Mouse (Mus musculus): Measurements from ENCODE around the gene Erbb4.
"Not testable (repeated sequence)": the region's sequence is repeated elsewhere in the genome, so short reads cannot be mapped to it uniquely, and the experiment has no call there.

Erbb4 gene

DNA sequence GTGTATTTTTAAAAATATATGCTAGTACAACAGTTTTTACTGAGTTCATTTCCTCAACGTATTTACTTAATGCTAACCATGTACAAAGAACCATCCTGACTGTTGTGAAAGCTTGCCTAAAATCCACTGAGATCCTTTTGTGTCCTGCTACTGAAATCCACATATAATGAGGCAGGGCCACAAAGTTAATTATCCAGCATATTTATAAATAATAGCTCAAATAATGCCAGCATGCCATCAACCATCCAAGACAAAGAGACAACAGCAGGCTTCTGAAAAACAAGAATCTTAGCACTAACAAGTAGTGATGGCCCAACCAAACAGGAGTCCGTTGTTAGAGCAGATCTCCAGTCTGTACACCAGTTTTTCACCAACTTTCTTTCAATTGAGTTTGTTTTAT is 215.8 kb downstream of the Erbb4 start:
- POLR2A ChIA-PET, result no interaction called here
- CTCF ChIA-PET, result no interaction called here

DNA sequence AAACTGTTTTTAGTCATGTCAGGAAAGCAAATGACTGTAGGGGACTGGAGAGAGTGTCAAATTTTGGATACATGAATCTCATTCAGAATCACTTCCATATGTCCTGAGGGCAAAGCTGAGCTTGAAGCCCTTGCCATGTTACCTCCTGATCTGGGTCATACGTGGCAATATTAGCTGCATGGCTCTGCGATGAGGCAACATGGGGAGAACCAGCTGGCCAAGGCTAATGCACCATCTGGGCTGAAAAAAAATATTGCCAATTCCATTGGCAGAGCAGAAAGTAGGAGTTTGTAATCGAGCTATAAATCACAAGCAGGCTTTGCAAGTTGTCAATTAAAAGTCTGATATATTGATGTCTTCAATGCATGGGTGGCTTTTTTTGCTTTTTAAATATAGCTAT is 221.0 kb downstream of the Erbb4 start:
- ChIA-PET CTCF (no interaction called here), POLR2A (no interaction called here)

DNA sequence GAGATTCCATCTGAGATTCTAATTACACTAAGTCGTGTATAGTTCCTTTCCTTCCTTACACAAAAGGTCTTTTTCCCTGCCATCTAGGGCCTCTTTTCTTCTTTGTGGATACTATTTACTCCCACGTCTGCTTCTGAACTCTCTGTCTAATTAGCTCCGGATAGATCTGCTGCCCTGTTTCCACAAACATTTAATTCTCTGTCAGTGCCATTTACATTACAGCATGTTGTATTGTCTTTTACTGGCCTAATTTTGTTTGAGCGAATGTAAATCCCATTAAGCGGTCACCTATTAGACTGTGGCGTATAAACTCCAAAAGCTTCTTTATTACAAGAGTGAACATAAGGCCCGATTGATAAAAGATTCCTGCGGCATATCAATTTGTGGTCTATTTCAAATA is 232.9 kb downstream of the Erbb4 start:
- CTCF ChIA-PET, result no interaction called here
- POLR2A ChIA-PET, result no interaction called here

DNA sequence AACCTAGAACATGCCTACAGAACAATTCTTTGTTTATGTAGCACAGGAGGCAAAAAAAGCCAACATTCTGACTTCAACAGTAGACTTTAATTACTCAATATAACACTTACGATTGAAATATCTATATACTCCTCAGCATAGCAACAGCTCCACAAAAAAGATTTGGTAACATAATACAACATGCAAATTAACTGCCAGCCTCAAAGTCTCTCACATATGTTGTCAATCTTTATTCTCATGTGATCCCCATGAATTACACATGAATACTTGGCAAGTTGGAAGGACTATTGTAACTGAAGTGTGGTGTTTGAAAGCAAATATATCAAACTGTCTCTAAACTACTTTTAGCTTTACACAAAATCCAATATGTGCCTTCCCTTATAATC is 234.2 kb downstream of the Erbb4 start:
- ChIA-PET POLR2A (no interaction called here), CTCF (interaction anchor here in 1 of 4 experiments (0.6 kb wide), 1 partner anchor 368 kb away, joined by 3 read pairs; no protein-coding TSS in a partner anchor)

DNA sequence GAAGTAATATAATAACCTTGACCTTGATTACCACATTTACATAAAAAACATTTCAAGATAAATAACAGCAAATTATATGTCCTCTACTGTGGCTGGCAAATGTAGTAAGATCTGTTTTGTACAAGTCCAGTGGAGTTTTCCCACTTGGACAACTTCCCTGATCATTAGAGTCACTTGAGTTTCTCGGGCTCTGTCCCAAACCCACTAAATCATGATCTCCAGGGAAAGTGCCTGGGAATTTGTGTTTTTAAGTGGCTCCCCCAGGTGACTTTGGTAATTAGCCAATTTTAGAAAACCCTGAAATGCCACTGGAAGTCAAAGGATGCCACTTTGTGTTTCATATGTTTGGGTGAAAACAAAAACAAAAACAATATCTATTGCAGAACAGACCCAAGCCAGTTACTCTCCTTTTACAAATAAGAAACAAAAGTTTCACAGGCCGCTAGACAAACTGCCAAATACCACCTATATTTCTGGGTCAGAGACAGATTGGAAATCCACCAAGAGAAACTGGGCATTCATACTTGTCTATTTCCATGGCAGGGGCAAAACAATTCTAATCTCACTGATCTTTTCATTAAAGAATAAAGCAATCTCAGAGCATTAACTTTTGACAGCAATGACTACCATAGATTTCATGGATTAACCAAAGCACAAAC is 234.8 kb downstream of the Erbb4 start:
- POLR2A ChIA-PET, result no interaction called here
- CTCF ChIA-PET, result no interaction called here

DNA sequence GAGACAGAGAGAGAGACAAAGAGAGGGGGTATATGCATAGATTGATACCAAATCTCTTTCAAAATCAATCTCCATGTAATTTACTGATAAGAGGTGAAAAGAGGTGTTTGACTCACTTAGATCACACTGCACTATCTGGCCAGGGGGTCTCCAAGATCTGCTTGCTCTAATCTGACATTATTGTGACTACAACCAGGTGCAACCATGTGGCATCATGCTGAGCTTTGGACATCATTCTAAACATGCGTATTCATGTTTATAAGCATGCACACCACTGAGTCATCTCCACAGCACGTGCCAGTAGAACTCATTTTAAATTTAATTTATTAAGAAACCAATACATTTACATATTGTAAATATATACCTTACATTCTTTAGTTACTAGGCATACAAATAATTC is 247.5 kb downstream of the Erbb4 start:
- POLR2A ChIA-PET, result no interaction called here
- CTCF ChIA-PET, result no interaction called here

DNA sequence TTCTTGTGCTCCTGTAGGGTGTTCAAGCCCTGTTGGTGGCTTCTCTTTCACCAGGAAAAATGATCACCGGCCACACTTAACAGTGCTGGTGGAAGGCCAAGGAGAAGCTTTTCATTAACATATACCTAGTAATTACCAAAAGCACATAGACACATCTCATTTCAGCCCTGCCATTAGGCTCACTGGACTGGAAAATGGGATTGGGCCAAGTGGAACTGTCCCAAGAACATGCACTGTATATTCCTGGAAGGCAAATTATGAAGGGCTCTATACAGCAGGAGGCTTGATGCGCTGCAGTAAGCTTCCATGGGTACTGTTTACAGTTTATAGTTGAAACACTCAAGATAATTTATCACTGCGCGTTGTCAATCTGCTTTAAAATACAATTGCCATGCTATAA is 248.4 kb downstream of the Erbb4 start:
- POLR2A ChIA-PET, result no interaction called here
- CTCF ChIA-PET, result no interaction called here

DNA sequence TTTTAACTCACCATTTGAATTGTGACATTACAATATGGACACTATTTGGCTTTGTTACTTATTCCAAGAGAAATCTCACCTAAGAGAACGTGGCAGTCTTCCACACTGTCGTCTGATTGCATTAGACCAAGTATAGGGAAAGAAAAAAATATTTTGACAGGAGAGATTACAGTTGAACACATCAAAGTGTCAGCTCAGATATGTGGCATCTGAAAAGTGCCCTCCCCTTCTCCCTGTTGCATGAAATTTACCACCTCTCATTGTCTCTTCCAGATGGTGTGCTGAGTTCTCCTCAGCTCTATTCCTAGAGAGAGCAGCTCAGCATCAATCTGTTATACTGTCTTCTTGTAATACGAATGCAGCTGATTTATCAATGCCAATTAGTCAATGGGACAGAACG is 268.5 kb downstream of the Erbb4 start:
- ChIA-PET POLR2A (no interaction called here), CTCF (no interaction called here)

DNA sequence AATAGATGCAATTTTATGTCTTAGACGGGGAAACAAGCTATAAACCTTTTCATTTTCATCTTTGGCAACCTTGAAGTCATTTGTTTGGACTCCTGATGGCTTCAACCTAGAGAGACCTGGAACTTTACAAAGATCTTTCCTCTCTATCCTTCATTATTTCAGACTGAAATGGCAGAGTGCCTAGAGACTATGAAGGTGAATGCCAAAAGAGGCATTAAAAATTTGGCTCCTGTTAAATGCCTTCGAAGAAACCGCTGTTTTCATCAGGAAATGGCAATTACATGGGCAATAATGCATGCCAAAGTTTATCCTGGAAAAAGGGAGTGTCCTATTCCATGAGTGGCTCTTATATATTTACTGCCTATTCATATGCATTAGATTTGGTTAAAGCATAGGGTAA is 273.2 kb downstream of the Erbb4 start:
- POLR2A ChIA-PET, result no interaction called here
- CTCF ChIA-PET, result interaction anchor here in 1 of 4 experiments (0.5 kb wide), 1 partner anchor 267 kb away, joined by 3 read pairs; no protein-coding TSS in a partner anchor

DNA sequence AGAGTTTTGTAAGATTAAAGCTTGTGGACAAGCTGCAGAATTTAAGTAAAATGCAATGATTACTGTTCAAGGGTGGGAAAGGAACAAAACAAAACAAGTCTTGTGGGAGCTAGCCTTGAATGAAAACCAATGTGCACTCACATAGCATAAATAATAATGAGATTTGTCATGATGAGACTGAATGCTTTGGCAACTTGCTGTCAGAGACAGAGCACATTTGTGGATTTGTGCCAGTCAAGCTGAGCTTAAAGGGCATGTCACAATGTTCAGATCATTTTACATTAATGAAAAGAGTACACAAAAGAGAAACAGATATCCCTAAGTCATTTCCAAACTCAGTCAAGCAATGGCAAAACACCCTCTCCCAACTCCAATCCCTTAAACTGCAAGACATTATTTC is 275.8 kb downstream of the Erbb4 start:
- CTCF ChIA-PET, result no interaction called here
- POLR2A ChIA-PET, result interaction anchor here in 1 of 4 experiments (0.6 kb wide), 1 partner anchor 616 kb away, joined by 4 read pairs; no protein-coding TSS in a partner anchor

DNA sequence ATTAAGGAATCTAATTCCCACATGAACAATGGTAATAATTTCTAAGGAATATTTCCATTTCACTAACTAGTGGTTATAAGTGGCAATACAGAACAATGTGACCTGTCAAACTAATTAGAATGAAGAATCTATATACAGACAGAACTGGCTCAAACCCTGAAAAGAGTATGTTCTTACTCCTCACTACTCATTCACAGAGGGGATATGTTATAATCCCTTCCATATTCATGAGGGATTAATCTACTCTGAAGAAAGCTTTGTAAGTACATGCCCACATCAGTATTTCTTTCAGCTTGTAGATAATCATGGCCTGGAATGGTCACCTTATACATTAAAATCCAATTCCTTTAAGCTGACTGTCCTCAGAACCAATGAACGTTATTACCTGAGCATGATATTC is 276.3 kb downstream of the Erbb4 start:
- CTCF ChIA-PET, result no interaction called here
- POLR2A ChIA-PET, result no interaction called here

DNA sequence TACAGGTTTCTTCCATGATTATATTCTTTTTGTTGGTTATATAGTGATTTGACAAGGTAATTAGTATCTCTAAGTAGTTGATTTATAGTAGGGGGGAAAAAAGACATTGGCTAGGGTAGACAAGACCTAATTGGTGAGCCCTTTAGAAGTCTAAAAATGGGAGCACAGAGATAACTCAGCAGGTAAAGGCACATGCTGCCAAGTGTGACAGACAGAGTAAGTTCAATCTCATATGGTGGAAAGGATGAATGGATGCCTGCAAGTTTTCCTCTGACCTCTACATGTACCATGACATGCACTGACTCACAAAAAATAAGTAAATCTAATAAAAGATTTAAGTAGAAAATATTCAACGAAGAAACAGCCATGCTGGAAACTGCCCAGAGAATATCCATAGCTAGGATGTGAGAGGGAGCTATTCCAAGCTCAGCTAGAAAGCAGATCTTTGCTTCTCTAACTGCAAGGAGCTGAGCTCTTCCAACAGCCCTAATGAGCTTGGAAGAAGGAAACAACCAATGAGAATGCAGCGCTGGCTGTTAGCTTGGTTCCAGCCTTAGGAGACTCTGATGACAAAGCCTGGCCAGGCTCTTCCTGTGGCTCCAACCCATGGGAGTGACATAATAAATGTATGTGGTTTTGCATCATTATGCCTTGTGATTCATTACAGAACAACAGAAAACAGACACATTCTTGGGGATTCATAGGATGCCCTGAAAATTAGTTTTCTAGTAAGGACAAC is 277.2 kb downstream of the Erbb4 start:
- CTCF ChIA-PET, result interaction anchor here in 1 of 4 experiments (0.6 kb wide), 1 partner anchor 46 kb away, joined by 3 read pairs; no protein-coding TSS in a partner anchor
- POLR2A ChIA-PET, result no interaction called here

DNA sequence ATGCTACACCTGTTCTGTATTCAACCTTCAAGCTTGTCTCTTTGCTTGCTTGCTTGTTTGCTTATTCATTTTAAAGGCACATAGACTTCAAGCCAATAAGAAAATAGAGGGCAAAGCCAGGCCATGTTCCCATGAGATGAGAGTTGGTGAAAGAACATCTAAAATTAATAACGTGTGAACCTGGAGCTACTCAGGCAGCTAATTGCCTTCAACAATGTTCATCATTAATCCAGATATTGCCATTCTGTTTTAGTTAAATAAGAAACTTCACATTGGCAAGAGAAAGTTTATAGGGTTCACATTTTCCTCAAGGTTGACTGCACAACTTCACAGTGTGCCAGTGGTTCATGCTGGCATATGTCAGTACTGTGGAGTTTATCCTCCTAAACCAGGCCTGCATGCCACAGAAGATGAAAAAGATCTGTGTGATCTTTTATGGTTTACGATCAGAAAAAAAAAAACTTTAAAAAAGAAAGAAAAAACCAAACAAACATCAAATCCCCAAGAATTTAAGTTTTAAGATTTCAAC is 284.7 kb downstream of the Erbb4 start:
- POLR2A ChIA-PET, result no interaction called here

DNA sequence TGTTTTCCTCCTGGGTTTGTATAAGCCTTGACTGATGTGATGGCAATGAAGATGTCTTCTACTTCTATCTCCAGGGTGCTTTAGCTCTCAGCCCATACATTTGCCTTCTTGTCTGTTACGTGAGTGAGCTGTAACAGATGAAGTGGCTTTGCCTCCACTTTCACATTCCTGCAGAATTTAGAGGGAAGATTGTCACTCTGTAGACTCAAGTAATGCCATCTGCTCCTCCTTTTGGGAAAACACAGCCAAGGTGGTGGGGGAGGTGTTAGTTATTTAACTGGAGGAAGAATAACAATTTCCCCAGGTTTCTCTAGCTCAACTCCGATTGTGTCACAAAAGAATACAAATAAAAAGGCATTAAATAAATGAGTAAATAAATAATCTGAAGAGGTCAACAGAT is 301.1 kb downstream of the Erbb4 start:
- ChIA-PET POLR2A (no interaction called here), CTCF (no interaction called here)

More for the DNA sequence above, 284.7 kb downstream of the Erbb4 start:
- CTCF ChIA-PET, result no interaction called here

DNA sequence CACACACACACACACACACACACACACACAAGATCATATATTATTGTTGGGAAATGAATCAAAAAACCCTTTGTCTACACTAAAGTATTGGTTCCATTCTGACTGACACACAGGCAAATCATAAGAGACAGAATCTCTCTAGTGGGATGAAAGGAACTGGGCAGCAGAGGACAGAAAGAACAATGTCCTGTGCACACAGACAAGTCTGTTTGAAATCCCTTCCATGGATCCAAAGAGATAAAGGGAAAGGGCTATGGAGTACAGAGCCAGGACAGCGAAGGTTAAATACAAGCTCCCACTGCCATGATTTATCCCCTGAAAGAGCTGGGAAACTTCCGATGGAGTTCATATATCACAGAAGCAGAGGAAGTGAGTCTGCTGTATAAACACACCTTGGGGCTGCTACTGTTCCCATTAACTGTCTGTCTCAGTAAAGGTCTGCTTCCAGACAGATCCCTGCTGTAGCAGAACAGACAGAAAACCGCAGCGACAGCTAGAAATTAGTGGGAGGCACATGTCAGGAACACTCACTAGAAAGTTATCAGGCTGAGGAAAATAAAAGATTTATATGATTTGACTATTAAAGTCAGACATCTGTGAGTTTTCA is 320.3 kb downstream of the Erbb4 start:
- ChIA-PET POLR2A (no interaction called here), CTCF (no interaction called here)

DNA sequence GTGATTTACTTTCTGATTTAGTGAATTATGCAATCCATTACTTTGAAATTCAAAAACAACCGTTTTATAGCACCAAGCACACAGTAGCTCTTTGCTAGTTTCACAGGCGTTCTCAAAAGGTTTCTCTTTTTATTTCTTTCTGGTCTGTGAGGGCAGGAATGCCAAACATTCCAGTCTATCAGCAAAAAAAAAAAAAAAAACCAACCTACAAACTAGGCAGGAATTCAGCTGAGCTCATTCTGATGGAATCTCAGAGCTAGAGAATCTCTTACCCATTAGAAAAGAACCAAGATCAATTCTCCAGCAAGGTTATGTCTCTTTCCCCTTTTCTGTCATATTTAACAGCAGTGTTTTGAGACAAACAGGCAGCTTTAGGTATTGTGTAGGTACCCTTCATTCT is 327.2 kb downstream of the Erbb4 start:
- ChIA-PET CTCF (no interaction called here), POLR2A (interaction anchor here in 1 of 4 experiments (0.6 to 1.7 kb wide), 3 partner anchors 8 to 187 kb away, joined by 3 to 5 read pairs (median 4); no protein-coding TSS in a partner anchor)

DNA sequence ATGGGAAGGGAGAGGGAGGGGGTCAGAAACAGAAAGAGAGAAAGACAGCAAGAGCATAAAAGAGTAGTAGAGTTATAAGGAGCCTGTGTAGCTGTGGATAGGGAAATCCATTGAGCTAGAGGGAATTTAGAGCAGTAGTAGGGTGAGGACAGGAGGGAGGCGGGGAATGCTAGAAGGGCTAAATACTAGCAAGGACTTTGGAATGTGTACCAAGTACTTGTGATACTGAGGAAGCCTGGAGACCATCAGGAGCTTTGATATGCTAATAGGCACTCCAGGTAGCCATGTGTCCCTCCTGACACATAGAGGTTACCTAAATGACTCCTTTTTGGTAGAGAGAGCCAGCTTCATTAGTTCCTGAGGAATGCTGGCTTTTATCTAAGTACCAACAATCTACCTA is 327.8 kb downstream of the Erbb4 start:
- ChIA-PET CTCF (no interaction called here), POLR2A (interaction anchor here in 1 of 4 experiments (0.6 to 1.7 kb wide), 2 partner anchors 16 to 186 kb away, joined by 3 to 4 read pairs; no protein-coding TSS in a partner anchor)

DNA sequence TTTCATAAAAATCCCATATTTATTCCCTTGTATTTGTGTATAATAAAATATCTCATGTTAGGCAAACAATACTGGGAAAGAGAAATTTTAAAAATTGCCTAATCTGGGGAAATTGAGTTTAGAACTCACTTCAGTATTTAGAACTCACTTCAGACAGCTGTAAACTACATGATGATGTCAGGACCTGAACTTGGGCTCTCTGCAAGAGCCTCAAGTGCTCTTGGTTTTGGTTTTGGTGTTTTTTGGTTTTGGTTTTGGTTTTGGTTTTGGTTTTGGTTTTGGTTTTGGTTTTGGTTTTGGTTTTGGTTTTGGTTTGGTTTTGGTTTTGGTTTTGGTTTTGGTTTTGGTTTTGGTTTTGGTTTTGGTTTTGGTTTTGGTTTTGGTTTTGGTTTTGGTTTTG is 341.8 kb downstream of the Erbb4 start:
- POLR2A ChIA-PET, result not testable (repeated sequence)

DNA sequence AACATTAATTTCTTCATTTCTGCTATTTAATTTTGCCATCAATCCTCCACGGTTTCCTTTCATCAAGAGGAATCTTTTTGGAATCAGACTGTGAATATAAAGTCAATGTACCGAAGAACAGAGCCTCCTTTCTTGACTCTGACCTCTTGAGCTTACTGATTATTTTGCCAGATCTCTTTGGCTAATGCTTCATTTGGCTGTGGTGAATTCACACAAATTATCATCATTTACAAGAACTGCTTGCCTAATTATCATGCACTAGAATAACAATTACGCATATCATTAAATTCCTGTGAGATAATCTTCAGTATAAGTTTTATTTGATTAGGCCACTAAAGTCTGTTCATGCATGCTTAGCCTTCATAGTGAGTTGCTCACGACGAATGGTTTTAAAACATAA is 345.4 kb downstream of the Erbb4 start:
- POLR2A ChIA-PET, result no interaction called here
- CTCF ChIA-PET, result no interaction called here

More for the DNA sequence above, 341.8 kb downstream of the Erbb4 start:
- CTCF ChIA-PET, result not testable (repeated sequence)

DNA sequence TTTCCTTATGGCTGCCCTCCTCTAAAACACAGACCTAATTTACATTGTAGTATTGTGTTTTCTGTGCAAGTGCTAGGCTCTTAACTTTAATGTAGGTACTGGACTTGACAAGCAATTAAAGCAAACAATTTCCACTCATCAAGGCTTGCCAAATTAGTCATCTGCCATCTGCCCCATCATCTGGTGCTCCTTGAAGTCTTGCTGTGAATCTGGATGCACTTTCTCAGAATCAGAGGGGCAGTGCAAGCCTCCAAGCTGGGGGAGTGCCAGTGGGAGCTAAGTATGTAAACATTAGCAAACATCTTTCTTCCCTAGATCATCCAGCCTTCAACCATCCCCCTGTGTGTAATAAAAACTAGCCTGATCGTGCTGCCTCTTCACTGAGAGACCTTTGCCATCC is 358.9 kb downstream of the Erbb4 start:
- ChIA-PET CTCF (no interaction called here), POLR2A (no interaction called here)

DNA sequence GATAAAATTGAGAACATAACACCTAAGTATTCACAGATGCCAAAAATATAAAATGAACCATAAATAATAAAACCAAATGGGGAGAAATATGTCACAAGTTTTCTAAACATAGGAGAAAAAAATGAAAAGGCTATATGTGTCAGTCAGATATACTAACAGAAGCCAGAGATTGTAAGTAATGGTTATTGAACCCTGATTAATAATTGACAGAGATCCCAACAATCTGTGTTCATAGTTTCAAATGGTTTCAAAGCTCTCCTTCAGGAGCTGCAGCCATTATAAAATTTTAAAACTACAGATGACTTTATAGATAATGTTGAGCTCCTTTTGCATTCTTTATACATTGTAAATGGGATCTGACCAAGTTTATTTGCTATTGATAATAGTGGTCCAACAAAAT is 426.4 kb downstream of the Erbb4 start:
- POLR2A ChIA-PET, result no interaction called here
- CTCF ChIA-PET, result no interaction called here
